Mouse (Mus musculus) T-cell, adult 2 months (primary cell): ENCODE results near the gene Fmnl1.

Experiments
- DNase-seq: peaks from one replicate; pipeline ENCODE4 v3.0.0; 2022; ENCODE audit warnings: low spot score

The Fmnl1 gene

GRCm38 (mm10) chr11:103161449-103161848 lies 9.5 kb upstream of the Fmnl1 start:
- DNase-seq: no peak

GRCm38 (mm10) chr11:103162132-103162531 lies 8.8 kb upstream of the Fmnl1 start:
- peak; percentile 60 for DNase-seq

- DNase-seq: peak; percentile 68
Measured at GRCm38 (mm10) chr11:103164391-103164790, 6.5 kb upstream of the Fmnl1 start.

GRCm38 (mm10) chr11:103168690-103169390 lies 2.1 kb upstream of the Fmnl1 start:
- peak; percentile 78 for DNase-seq

- no peak for DNase-seq
Measured at GRCm38 (mm10) chr11:103169664-103170063, 1.2 kb upstream of the Fmnl1 start.

GRCm38 (mm10) chr11:103170111-103170493 lies 805 bp upstream of the Fmnl1 start:
- DNase-seq: no peak

- no peak for DNase-seq
Measured at GRCm38 (mm10) chr11:103171286-103171620, 346 bp downstream of the Fmnl1 start.

- no peak for DNase-seq
Measured at GRCm38 (mm10) chr11:103171703-103172391, 940 bp downstream of the Fmnl1 start.

- DNase-seq: no peak
Measured at GRCm38 (mm10) chr11:103172392-103173040, 1.6 kb downstream of the Fmnl1 start.

- no peak for DNase-seq
Measured at GRCm38 (mm10) chr11:103173041-103173770, 2.3 kb downstream of the Fmnl1 start.

- DNase-seq: no peak
Measured at GRCm38 (mm10) chr11:103173771-103174344, 3.0 kb downstream of the Fmnl1 start.

GRCm38 (mm10) chr11:103174411-103174832 lies 3.5 kb downstream of the Fmnl1 start:
- DNase-seq: no peak

GRCm38 (mm10) chr11:103174891-103175391 lies 4.0 kb downstream of the Fmnl1 start:
- DNase-seq: peak; percentile 98

GRCm38 (mm10) chr11:103175688-103176442 lies 5.0 kb downstream of the Fmnl1 start:
- no peak for DNase-seq

GRCm38 (mm10) chr11:103176510-103176909 lies 5.6 kb downstream of the Fmnl1 start:
- no peak for DNase-seq

GRCm38 (mm10) chr11:103177216-103177615 lies 6.3 kb downstream of the Fmnl1 start:
- DNase-seq: no peak

- DNase-seq: peak; percentile 77
Measured at GRCm38 (mm10) chr11:103177815-103178485, 7.0 kb downstream of the Fmnl1 start.

- DNase-seq: no peak
Measured at GRCm38 (mm10) chr11:103178748-103179147, 7.8 kb downstream of the Fmnl1 start.

GRCm38 (mm10) chr11:103180426-103180825 lies 9.5 kb downstream of the Fmnl1 start:
- DNase-seq: no peak

GRCm38 (mm10) chr11:103181349-103181748 lies 10.4 kb downstream of the Fmnl1 start:
- DNase-seq: no peak

GRCm38 (mm10) chr11:103181911-103182310 lies 11.0 kb downstream of the Fmnl1 start:
- no peak for DNase-seq
